Comparison of ENCODE assay signal across 10 mouse cellular contexts in the genomic region with DNA sequence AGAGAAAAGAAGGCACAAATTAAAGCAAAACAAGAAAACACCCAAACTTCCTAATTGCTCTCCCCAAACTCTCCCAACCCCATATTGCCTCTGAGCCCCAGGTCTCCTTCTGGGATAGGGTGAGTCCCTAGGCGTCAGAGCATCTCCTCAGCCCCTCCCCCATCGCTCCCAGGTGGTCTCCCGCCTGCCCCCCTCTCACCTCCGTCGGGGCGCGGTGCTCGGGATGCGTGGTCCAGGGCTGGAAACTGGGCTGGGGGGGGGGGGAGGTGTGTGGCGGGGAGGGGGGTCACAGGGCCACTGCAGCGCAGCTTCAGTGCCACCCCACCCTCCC. TPM values are rescaled to one million over a fixed set of nuclear protein-coding genes. Genes with fewer than 3 reads are reported as not detected.
DNase-seq lines count a peak whose midpoint lies in the region; ATAC-seq and TF ChIP-seq lines count a peak whose summit lies in the region.
"Had no signal": no experiment of that assay in that cellular context is flagged by ENCODE, and none has a peak within 500 bp of the region (broad histone marks: within the 10 kb centered on the region; RNA-seq: fewer than 3 reads in every experiment).

No protein-coding gene starts in this region.

- ATAC-seq in lung, embryonic 14.5 days (ENCODE audit: insufficient read depth), result 0 out of 2 replicates have a peak, but pooled peaks have one; percentile 5
- ATAC-seq in limb, embryonic 15.5 days (ENCODE audit: insufficient number of reproducible peaks, low FRiP score, low TSS enrichment, low read depth), result no peak

- H3K4me2 ChIP-seq in lung, embryonic 14.5 days, result peak overlapping the region; percentile 88
- H3K4me2 ChIP-seq in limb, embryonic 15.5 days, result peak overlapping the region; percentile 90

- WGBS in lung, embryonic 14.5 days, result 0% methylated on average over 11 of the region's 11 CpGs
- WGBS in limb, embryonic 15.5 days, result 0% methylated on average over 5 of the region's 11 CpGs
- 1% methylated on average over 9 of the region's 11 CpGs for WGBS in small intestine, adult 2 months

- H3K4me3 ChIP-seq in lung, embryonic 14.5 days (ENCODE audit: low read depth, low read length), result peak overlapping the region; percentile 57
- peak overlapping the region; percentile 4; the same call in 1 of the 2 replicates for H3K4me3 ChIP-seq in embryonic fibroblast, embryonic 13.5 days (ENCODE audit: insufficient read depth, low read length)
- H3K4me3 ChIP-seq in limb, embryonic 15.5 days, result peak overlapping the region; percentile 54
- peak overlapping the region; percentile 60 for H3K4me3 ChIP-seq in small intestine, adult 2 months (ENCODE audit: low read depth, low read length)

- peaks cover 20% of the 10 kb centered on the region for H3K36me3 ChIP-seq in lung, embryonic 14.5 days (ENCODE audit: insufficient read depth)
- H3K36me3 ChIP-seq in limb, embryonic 15.5 days, result peaks cover 16% of the 10 kb centered on the region
- no peaks in the 10 kb centered on the region for H3K36me3 ChIP-seq in small intestine, adult 2 months (ENCODE audit: control insufficient read depth, insufficient read depth, low read length)

- H3K9me3 ChIP-seq in lung, embryonic 14.5 days (ENCODE audit: low read depth, low read length), result no peaks in the 10 kb centered on the region
- no peaks in the 10 kb centered on the region for H3K9me3 ChIP-seq in limb, embryonic 15.5 days

- peak overlapping the region; percentile 96 for H3K27ac ChIP-seq in lung, embryonic 14.5 days (ENCODE audit: low read depth)
- no peak overlapping the region for H3K27ac ChIP-seq in embryonic fibroblast, embryonic 13.5 days (ENCODE audit: insufficient read depth, low read length)
- peak overlapping the region; percentile 95 for H3K27ac ChIP-seq in limb, embryonic 15.5 days
- 0 out of 2 replicates have a peak overlapping the region, but pooled peaks have one; percentile 34 for H3K27ac ChIP-seq in small intestine, adult 2 months (ENCODE audit: insufficient read depth, low read depth, low read length)

- peaks cover 15% of the 10 kb centered on the region; the same call in 1 of the 2 replicates for H3K27me3 ChIP-seq in lung, embryonic 14.5 days (ENCODE audit: insufficient read depth, low read length)
- H3K27me3 ChIP-seq in limb, embryonic 15.5 days, result peaks cover 6% of the 10 kb centered on the region; the same call in 1 of the 2 replicates
- peaks cover 32% of the 10 kb centered on the region for H3K27me3 ChIP-seq in small intestine, adult 2 months (ENCODE audit: control insufficient read depth, insufficient read depth, low read length)

- DNase-seq in lung, embryonic 14.5 days, result peak; percentile 59
- DNase-seq in lung, postnatal 25 days (ENCODE audit: low spot score), result no peak
- DNase-seq in adrenal gland, postnatal 4 days (ENCODE audit: low spot score in 2 of 2), result no peak
- DNase-seq in spleen, postnatal 10 days (ENCODE audit: low spot score in 2 of 2), result no peak
- DNase-seq in ovary, adult 18-20 months (ENCODE audit: low spot score), result no peak

- no peak for TF ChIP-seq POLR2A in embryonic fibroblast, embryonic 13.5 days (IDR thresholded peaks at IDR 0.05; ENCODE audit: low read depth, low read length)
- no peak for TF ChIP-seq POLR2A in small intestine, adult 2 months (IDR thresholded peaks at IDR 0.05; ENCODE audit: low read depth, low read length)

- H3K4me1 ChIP-seq in lung, embryonic 14.5 days (ENCODE audit: insufficient read depth), result no peaks in the 10 kb centered on the region
- no peaks in the 10 kb centered on the region for H3K4me1 ChIP-seq in embryonic fibroblast, embryonic 13.5 days (ENCODE audit: control insufficient read depth, insufficient read depth, low read length)
- peaks cover 39% of the 10 kb centered on the region for H3K4me1 ChIP-seq in limb, embryonic 15.5 days
- peaks cover 8% of the 10 kb centered on the region for H3K4me1 ChIP-seq in small intestine, adult 2 months (ENCODE audit: control insufficient read depth, insufficient read depth, insufficient read length, low read length)

- no peak for TF ChIP-seq CTCF in lung, embryonic 14.5 days (IDR thresholded peaks at IDR 0.05; ENCODE audit: low read depth)
- TF ChIP-seq CTCF in embryonic fibroblast, embryonic 13.5 days (IDR thresholded peaks at IDR 0.05; ENCODE audit: borderline replicate concordance, insufficient read depth, low read length), result no peak
- no peak for TF ChIP-seq CTCF in small intestine, adult 2 months (IDR thresholded peaks at IDR 0.05; ENCODE audit: extremely low read depth, insufficient read length, insufficient replicate concordance, low read depth, low read length)

- peak overlapping the region; percentile 66 for H3K9ac ChIP-seq in lung, embryonic 14.5 days
- H3K9ac ChIP-seq in limb, embryonic 15.5 days, result peak overlapping the region; percentile 44

RNA-seq across cellular contexts. Expression of a gene that starts 0.4 kb away (rescaled TPM):
- 14.7 and 16.9 TPM in 2 replicates for polyA plus RNA-seq in lung, embryonic 14.5 days (2014; fragmentation: Nextera tagmentation; extraction: Ambion mirVana)
- 0.43 and 0.84 TPM in 2 replicates for polyA plus RNA-seq in embryonic fibroblast, embryonic 13.5 days (2011; ENCODE audit: insufficient read length, low read depth, missing spikeins)
- 13.4 and 13.7 TPM in 2 replicates for polyA plus RNA-seq in limb, embryonic 15.5 days (2015; fragmentation: Nextera tagmentation; extraction: Ambion mirVana)
- 5.5 and 10.4 TPM in 2 replicates for polyA plus RNA-seq in small intestine, adult 2 months (2012; rRNA removed)
- 10 to 100 TPM; 16.4 to 17.2 TPM for total RNA-seq in adrenal gland, postnatal 4 days (2021)

RNA-seq across cellular contexts. Expression of a gene that starts 12.9 kb away (rescaled TPM):
- 0.04 TPM in 1 of 2 replicates, not detected in the other for polyA plus RNA-seq in lung, embryonic 14.5 days (2014; fragmentation: Nextera tagmentation; extraction: Ambion mirVana)
- polyA plus RNA-seq in embryonic fibroblast, embryonic 13.5 days (2011; ENCODE audit: insufficient read length, low read depth, missing spikeins), result not detected in 2 replicates
- 0.03 TPM in 1 of 2 replicates, not detected in the other for polyA plus RNA-seq in limb, embryonic 15.5 days (2015; fragmentation: Nextera tagmentation; extraction: Ambion mirVana)
- polyA plus RNA-seq in small intestine, adult 2 months (2012; rRNA removed), result not detected in 2 replicates
- total RNA-seq in adrenal gland, postnatal 4 days (2021), result 1 to 10 TPM in 1 of 2 experiments, under 1 TPM in 1; 0.06 to 2.5 TPM
- polyA plus RNA-seq: spleen, adult 2 months had no signal

RNA-seq across cellular contexts. Expression of a gene that starts 19.6 kb away (rescaled TPM):
- polyA plus RNA-seq in lung, embryonic 14.5 days (2014; fragmentation: Nextera tagmentation; extraction: Ambion mirVana), result 3.2 and 4.2 TPM in 2 replicates
- polyA plus RNA-seq in embryonic fibroblast, embryonic 13.5 days (2011; ENCODE audit: insufficient read length, low read depth, missing spikeins), result 0.18 TPM in 1 of 2 replicates, not detected in the other
- 5.1 and 5.4 TPM in 2 replicates for polyA plus RNA-seq in limb, embryonic 15.5 days (2015; fragmentation: Nextera tagmentation; extraction: Ambion mirVana)
- polyA plus RNA-seq in small intestine, adult 2 months (2012; rRNA removed), result 7.1 and 11.2 TPM in 2 replicates
- total RNA-seq in adrenal gland, postnatal 4 days (2021), result 1 to 10 TPM; 2.9 to 4.2 TPM

RNA-seq across cellular contexts. Expression of a gene that starts 28.9 kb away (rescaled TPM):
- not detected in 2 replicates for polyA plus RNA-seq in lung, embryonic 14.5 days (2014; fragmentation: Nextera tagmentation; extraction: Ambion mirVana)
- not detected in 2 replicates for polyA plus RNA-seq in embryonic fibroblast, embryonic 13.5 days (2011; ENCODE audit: insufficient read length, low read depth, missing spikeins)
- not detected in 2 replicates for polyA plus RNA-seq in limb, embryonic 15.5 days (2015; fragmentation: Nextera tagmentation; extraction: Ambion mirVana)
- 0.09 TPM in 1 of 2 replicates, not detected in the other for polyA plus RNA-seq in small intestine, adult 2 months (2012; rRNA removed)
- total RNA-seq in adrenal gland, postnatal 4 days (2021), result 1 to 10 TPM in 1 of 2 experiments, not detected in 1; 5.8 TPM
- polyA plus RNA-seq: gonadal fat pad, adult 2 months; spleen, adult 2 months had no signal

RNA-seq across cellular contexts. Expression of a gene that starts 29.7 kb away (rescaled TPM):
- 128 and 132 TPM in 2 replicates for polyA plus RNA-seq in lung, embryonic 14.5 days (2014; fragmentation: Nextera tagmentation; extraction: Ambion mirVana)
- 105 and 110 TPM in 2 replicates for polyA plus RNA-seq in embryonic fibroblast, embryonic 13.5 days (2011; ENCODE audit: insufficient read length, low read depth, missing spikeins)
- 105 and 111 TPM in 2 replicates for polyA plus RNA-seq in limb, embryonic 15.5 days (2015; fragmentation: Nextera tagmentation; extraction: Ambion mirVana)
- polyA plus RNA-seq in small intestine, adult 2 months (2012; rRNA removed), result 24.0 and 30.7 TPM in 2 replicates
- total RNA-seq in adrenal gland, postnatal 4 days (2021), result 10 to 100 TPM; 85.5 to 89.5 TPM

Comparison
In these comparisons a context has a peak if more than half of its experiments do, and no peak if none do; other contexts are left out.
1. H3K4me3 ChIP-seq: peak in every context shown above with its lines; median percentile 60 in small intestine, adult 2 months; 57 in lung, embryonic 14.5 days; 54 in limb, embryonic 15.5 days; 4 in embryonic fibroblast, embryonic 13.5 days.